Mouse (Mus musculus) cerebellum, adult 2 months (tissue): Measurements from ENCODE around the gene Efna2.

Experiments
- CTCF ChIP-seq: fragments of 200-500 bp; IDR thresholded peaks from 2 replicates; pipeline ENCODE4 v1.5.1; 2011; ENCODE audit warnings: low read depth, mild to moderate bottlenecking, control low read depth, low read length, moderate library complexity, borderline replicate concordance; ENCODE audit not compliant: insufficient read depth
- POLR2A ChIP-seq: fragments of 200-500 bp; IDR thresholded peaks from 2 replicates; pipeline ENCODE4 v1.6.1; 2011; ENCODE audit warnings: low read length, control low read depth, borderline replicate concordance; ENCODE audit not compliant: insufficient read depth

DNA sequence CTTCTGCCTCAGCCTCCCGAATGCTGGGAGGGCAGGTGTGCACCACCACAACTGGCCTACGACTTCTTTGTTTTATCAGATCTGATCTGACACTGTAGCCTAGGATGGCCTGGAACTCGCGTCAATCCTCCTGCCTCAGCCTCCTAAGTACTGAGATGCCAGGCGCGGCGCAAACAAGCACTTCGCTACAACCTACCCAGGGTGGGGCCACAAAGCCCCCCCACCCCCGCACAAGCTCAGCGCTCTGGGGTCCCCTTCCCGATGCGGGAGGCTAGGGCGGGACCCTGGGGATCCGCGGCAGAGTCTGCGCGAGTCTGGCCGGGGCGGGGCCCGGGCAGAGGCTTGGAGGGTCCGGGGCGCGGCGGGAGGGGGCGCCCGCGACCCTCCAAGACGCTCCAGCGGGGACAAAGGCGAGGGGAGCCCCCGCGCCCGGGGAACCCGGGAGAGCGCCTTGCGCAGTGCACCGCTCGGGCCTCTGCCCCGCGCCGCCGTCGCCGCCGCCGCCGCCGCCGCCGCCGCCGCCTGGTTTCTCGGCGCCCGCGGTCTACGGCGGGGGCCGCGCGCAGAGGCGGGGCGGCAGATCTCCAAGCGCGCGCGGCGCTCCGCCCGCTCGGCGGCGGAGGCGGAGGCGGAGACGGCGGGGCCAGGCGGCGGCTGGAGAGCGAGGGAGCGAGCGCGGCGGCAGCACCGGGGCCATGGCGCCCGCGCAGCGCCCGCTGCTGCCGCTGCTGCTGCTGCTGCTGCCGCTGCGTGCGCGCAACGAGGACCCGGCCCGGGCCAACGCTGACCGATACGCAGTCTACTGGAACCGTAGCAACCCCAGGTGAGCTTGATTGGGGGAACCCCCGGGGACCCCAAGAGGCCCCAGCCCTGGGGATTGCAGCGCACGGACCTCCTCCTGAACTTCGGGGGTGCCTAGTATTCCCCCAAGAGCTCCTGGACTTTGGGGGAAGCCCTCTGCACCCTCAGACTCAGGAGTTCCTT, at the start of gene Efna2:
- TF ChIP-seq CTCF (no peak), POLR2A (peak; percentile 37; the same call in 1 of the 2 replicates)
